Mouse (Mus musculus) liver, embryonic 13.5 days (tissue): Measurements from ENCODE around the gene Col9a1. TPM values are rescaled to one million over a fixed set of nuclear protein-coding genes. Genes with fewer than 3 reads are reported as not detected.

Experiments
- ATAC-seq: fragments of 200-750 bp; cut with Nextera tagmentation; 2 replicates; pipeline ENCODE4 v1.8.0; 2017; ENCODE audit warnings: low read depth, mild to moderate bottlenecking, moderate number of reproducible peaks, moderate library complexity
- DNase-seq: peaks from one replicate; pipeline ENCODE4 v3.0.0; 2022
- H3K27ac ChIP-seq: fragments of 300-500 bp; sonication (generic); 2 replicates; pipeline ENCODE4 v1.5.1; 2015; ENCODE audit warnings: moderate library complexity, mild to moderate bottlenecking, inconsistent platforms
- H3K27me3 ChIP-seq: fragments of 300-500 bp; sonication (generic); 2 replicates; pipeline ENCODE4 v1.6.1; 2015; ENCODE audit warnings: mild to moderate bottlenecking, inconsistent platforms
- H3K36me3 ChIP-seq: fragments of 300-500 bp; sonication (generic); 2 replicates; pipeline ENCODE4 v1.6.1; 2015; ENCODE audit warnings: mild to moderate bottlenecking, inconsistent platforms
- H3K4me1 ChIP-seq: fragments of 300-500 bp; sonication (generic); replicated peaks from 2 replicates; pipeline ENCODE4 v1.6.1; 2015; ENCODE audit warnings: inconsistent platforms
- H3K4me2 ChIP-seq: fragments of 300-500 bp; sonication (generic); 2 replicates; pipeline ENCODE4 v1.6.1; 2015; ENCODE audit warnings: inconsistent platforms, mild to moderate bottlenecking, moderate library complexity
- H3K4me3 ChIP-seq: fragments of 300-500 bp; sonication (generic); replicated peaks from 2 replicates; pipeline ENCODE4 v1.5.1; 2015; ENCODE audit warnings: mild to moderate bottlenecking, inconsistent platforms
- H3K9ac ChIP-seq: fragments of 300-500 bp; sonication (generic); 2 replicates; pipeline ENCODE4 v1.6.1; 2015; ENCODE audit warnings: mild to moderate bottlenecking, inconsistent platforms
- H3K9me3 ChIP-seq: fragments of 300-500 bp; sonication (generic); replicated peaks from 2 replicates; pipeline ENCODE4 v1.6.1; 2016; ENCODE audit warnings: inconsistent platforms
- WGBS: fragments of 180-500 bp; shearing (Covaris S2); methylation state at CpG from one replicate; pipeline ENCODE4 v1.1.7; 2015; ENCODE audit not compliant: insufficient replicate concordance; 5-methylcytosine and 5-hydroxymethylcytosine counted together
- polyA plus RNA-seq: library from polyadenylated mRNA; unstranded; fragments of >200 nt; fragmentation: Nextera tagmentation; extraction: Ambion mirVana; gene quantifications from 2 replicates; pipeline ENCODE4 v1.2.1, GENCODE M21; 2015

Gene Col9a1
- polyA plus RNA-seq, 1 experiment from 2014 or later, result 0.12 TPM

GRCm38 (mm10) chr1:24248294-24249104 lies 71.1 kb downstream of the Col9a1 start:
- 58% methylated on average over 10 of the region's 10 CpGs for WGBS
- Histone ChIP-seq H3K9me3 (no peaks in the 10 kb centered on the region), H3K9ac (no peak overlapping the region), H3K4me1 (no peaks in the 10 kb centered on the region), H3K27me3 (no peaks in the 10 kb centered on the region), H3K36me3 (no peaks in the 10 kb centered on the region), H3K4me3 (no peak overlapping the region), H3K27ac (no peak overlapping the region), H3K4me2 (no peak overlapping the region)
- ATAC-seq (no peak), DNase-seq (no peak)

- no peak overlapping the region for H3K27ac ChIP-seq
- H3K9ac ChIP-seq, result no peak overlapping the region
- H3K36me3 ChIP-seq, result no peaks in the 10 kb centered on the region
- no peak overlapping the region for H3K4me3 ChIP-seq
- no peaks in the 10 kb centered on the region for H3K27me3 ChIP-seq
- 42% methylated on average over 3 of the region's 3 CpGs for WGBS
- no peaks in the 10 kb centered on the region for H3K4me1 ChIP-seq
- DNase-seq, result no peak
- H3K4me2 ChIP-seq, result no peak overlapping the region
- no peaks in the 10 kb centered on the region for H3K9me3 ChIP-seq
- ATAC-seq, result no peak
Observed at GRCm38 (mm10) chr1:24249105-24249664, 71.8 kb downstream of the Col9a1 start.

DNA sequence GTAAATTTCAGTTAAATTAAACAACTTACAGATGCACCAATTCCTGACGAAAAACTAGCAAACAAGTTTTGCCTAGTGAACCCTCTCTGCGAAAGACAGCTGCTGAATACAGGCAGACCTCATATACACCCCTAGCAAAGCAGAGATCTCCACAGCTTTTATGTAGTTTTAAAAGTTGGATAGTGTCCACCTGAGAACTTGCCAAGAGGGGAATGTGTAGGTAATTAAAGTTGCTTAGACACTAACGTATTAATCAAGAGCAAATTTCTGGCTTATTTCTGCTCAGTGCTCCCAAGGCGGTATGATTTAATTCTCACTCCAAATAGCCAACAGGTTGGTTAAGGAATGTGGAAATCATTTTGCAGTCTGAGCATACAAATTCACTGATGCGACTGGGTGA lies 80.6 kb downstream of the Col9a1 start:
- no peak for ATAC-seq
- Histone ChIP-seq H3K9ac (no peak overlapping the region), H3K4me3 (no peak overlapping the region), H3K9me3 (no peaks in the 10 kb centered on the region), H3K4me2 (no peak overlapping the region), H3K4me1 (no peaks in the 10 kb centered on the region), H3K27me3 (no peaks in the 10 kb centered on the region), H3K27ac (no peak overlapping the region), H3K36me3 (no peaks in the 10 kb centered on the region)
- WGBS, result 57% methylated on average over 5 of the region's 5 CpGs
- DNase-seq, result no peak

- ATAC-seq, result no peak
- H3K27me3 ChIP-seq, result no peaks in the 10 kb centered on the region
- no peak overlapping the region for H3K4me2 ChIP-seq
Observed at GRCm38 (mm10) chr1:24259419-24259818, 82.0 kb downstream of the Col9a1 start.

GRCm38 (mm10) chr1:24261181-24261580 lies 83.8 kb downstream of the Col9a1 start:
- H3K4me3 ChIP-seq, result no peak overlapping the region
- no peaks in the 10 kb centered on the region for H3K4me1 ChIP-seq
- ATAC-seq (no peak), DNase-seq (no peak)
- H3K9ac ChIP-seq, result no peak overlapping the region
- H3K36me3 ChIP-seq, result no peaks in the 10 kb centered on the region
- no peaks in the 10 kb centered on the region for H3K27me3 ChIP-seq
- H3K27ac ChIP-seq, result no peak overlapping the region
- H3K9me3 ChIP-seq, result no peaks in the 10 kb centered on the region
- no peak overlapping the region for H3K4me2 ChIP-seq

More at GRCm38 (mm10) chr1:24259419-24259818, 82.0 kb downstream of the Col9a1 start:
- WGBS, result 63% methylated on average over 6 of the region's 6 CpGs
- H3K9ac ChIP-seq, result no peak overlapping the region
- H3K36me3 ChIP-seq, result no peaks in the 10 kb centered on the region
- no peak for DNase-seq
- H3K4me3 ChIP-seq, result no peak overlapping the region
- H3K27ac ChIP-seq, result no peak overlapping the region
- no peaks in the 10 kb centered on the region for H3K4me1 ChIP-seq
- H3K9me3 ChIP-seq, result no peaks in the 10 kb centered on the region

DNA sequence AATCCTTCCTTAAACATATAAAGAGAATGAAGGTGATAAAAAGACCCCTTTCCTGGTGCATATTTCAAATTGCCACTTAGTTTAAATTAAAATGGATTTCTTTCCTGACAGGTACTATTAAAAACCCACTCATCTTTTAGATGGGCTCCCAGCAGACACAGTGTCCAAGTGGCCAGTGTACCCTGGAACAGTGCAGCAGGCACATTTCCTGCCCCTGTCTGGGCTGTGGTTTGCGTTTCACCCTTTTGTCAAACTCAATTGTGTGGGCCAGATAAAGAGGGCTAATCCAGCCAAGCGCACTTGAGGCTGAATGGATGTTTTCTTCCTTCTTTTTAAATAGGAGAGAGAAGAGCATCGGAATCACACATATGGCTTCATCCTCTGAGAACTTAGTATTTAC lies 89.6 kb downstream of the Col9a1 start:
- Histone ChIP-seq H3K27me3 (no peaks in the 10 kb centered on the region), H3K9ac (no peak overlapping the region), H3K36me3 (no peaks in the 10 kb centered on the region), H3K9me3 (no peaks in the 10 kb centered on the region), H3K4me2 (no peak overlapping the region), H3K27ac (no peak overlapping the region), H3K4me3 (no peak overlapping the region), H3K4me1 (no peaks in the 10 kb centered on the region)
- 25% methylated on average over 3 of the region's 3 CpGs for WGBS
- DNase-seq (no peak), ATAC-seq (no peak)

GRCm38 (mm10) chr1:24286360-24286759 lies 109.0 kb downstream of the Col9a1 start:
- no peaks in the 10 kb centered on the region for H3K36me3 ChIP-seq
- H3K4me2 ChIP-seq, result no peak overlapping the region
- no peak overlapping the region for H3K27ac ChIP-seq
- no peaks in the 10 kb centered on the region for H3K27me3 ChIP-seq
- ATAC-seq (no peak), DNase-seq (no peak)
- no peaks in the 10 kb centered on the region for H3K9me3 ChIP-seq
- 43% methylated on average over 6 of the region's 6 CpGs for WGBS
- H3K4me1 ChIP-seq, result no peaks in the 10 kb centered on the region
- H3K9ac ChIP-seq, result no peak overlapping the region
- no peak overlapping the region for H3K4me3 ChIP-seq

GRCm38 (mm10) chr1:24292515-24292914 lies 115.1 kb downstream of the Col9a1 start:
- no peak overlapping the region for H3K9ac ChIP-seq

DNA sequence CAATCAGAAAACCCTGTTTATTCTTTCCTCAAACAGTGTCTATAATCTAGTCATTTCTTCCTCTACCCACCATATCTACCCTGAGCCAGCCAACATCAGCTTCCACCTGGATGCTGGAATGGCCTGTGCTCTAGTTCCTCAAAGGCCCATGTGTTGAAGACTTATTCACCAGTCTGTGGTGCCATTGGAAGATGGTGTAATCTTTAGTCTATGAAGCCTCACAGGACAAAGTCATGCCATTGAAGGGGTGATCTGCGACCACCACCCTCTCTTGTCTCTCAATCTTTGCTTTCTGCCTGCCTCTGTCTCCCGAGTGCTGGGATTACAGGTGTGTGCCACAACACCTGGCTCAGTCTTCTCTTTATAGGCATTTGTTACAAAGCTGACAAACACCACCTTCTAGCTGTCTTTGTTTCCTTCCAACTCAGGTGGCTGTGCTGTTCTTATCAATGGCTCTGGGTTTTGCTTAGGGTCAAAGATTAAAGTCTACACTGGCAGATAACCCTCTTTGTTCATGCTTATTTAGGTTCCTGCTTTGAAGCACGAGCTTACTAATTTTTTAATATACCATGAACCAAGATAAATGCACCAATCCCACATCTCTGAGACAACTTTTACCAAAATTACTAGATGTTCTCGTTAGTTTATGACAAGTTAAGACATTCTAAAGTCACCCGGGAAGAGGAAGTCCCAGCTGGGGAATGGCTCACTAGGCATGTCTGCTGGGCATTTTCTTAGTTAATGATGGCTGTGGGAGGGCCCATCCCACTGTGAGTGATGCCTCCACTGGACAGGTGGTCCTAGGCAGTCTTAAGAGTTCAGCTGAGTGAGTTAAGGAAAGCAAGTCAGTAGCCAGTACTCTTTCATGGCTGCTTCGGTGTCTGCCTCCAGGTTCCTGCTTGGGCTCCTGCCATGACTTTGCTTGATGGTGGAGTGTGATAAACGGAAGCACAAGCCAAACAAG lies 117.9 kb downstream of the Col9a1 start:
- no peak for DNase-seq
- no peaks in the 10 kb centered on the region for H3K9me3 ChIP-seq
- no peak overlapping the region for H3K9ac ChIP-seq
- no peaks in the 10 kb centered on the region for H3K4me1 ChIP-seq
- no peak overlapping the region for H3K4me3 ChIP-seq
- ATAC-seq, result no peak
- no peak overlapping the region for H3K4me2 ChIP-seq
- WGBS, result 49% methylated on average over 7 of the region's 7 CpGs
- H3K36me3 ChIP-seq, result no peaks in the 10 kb centered on the region
- H3K27me3 ChIP-seq, result no peaks in the 10 kb centered on the region
- no peak overlapping the region for H3K27ac ChIP-seq

More at GRCm38 (mm10) chr1:24292515-24292914, 115.1 kb downstream of the Col9a1 start:
- Histone ChIP-seq H3K27me3 (no peaks in the 10 kb centered on the region), H3K4me1 (no peaks in the 10 kb centered on the region), H3K36me3 (no peaks in the 10 kb centered on the region), H3K4me2 (no peak overlapping the region), H3K9me3 (no peaks in the 10 kb centered on the region), H3K27ac (no peak overlapping the region), H3K4me3 (no peak overlapping the region)
- 47% methylated on average over 2 of the region's 2 CpGs for WGBS
- DNase-seq (no peak), ATAC-seq (no peak)

GRCm38 (mm10) chr1:24300700-24301099 lies 123.3 kb downstream of the Col9a1 start:
- H3K4me1 ChIP-seq, result no peaks in the 10 kb centered on the region
- no peaks in the 10 kb centered on the region for H3K9me3 ChIP-seq
- no peak overlapping the region for H3K4me2 ChIP-seq
- no peaks in the 10 kb centered on the region for H3K36me3 ChIP-seq
- ATAC-seq (no peak), DNase-seq (no peak)
- H3K9ac ChIP-seq, result no peak overlapping the region
- no peak overlapping the region for H3K4me3 ChIP-seq
- WGBS, result 53% methylated on average over 3 of the region's 3 CpGs
- no peaks in the 10 kb centered on the region for H3K27me3 ChIP-seq
- H3K27ac ChIP-seq, result no peak overlapping the region
